Mouse (Mus musculus) stomach, embryonic 15.5 days (tissue): ENCODE data around the gene Ppp1r16b. TPM values are rescaled to one million over a fixed set of nuclear protein-coding genes. Genes with fewer than 3 reads are reported as not detected.

Source experiments
- ATAC-seq: fragments of 200-750 bp; cut with Nextera tagmentation; 2 replicates; pipeline ENCODE4 v1.8.0; 2017; ENCODE audit warnings: low read depth, moderate number of reproducible peaks, moderate TSS enrichment; ENCODE audit not compliant: insufficient read depth, low FRiP score
- H3K27ac ChIP-seq: fragments of 300-500 bp; sonication (generic); 2 replicates; pipeline ENCODE4 v1.5.1; 2015; ENCODE audit warnings: mild to moderate bottlenecking, inconsistent platforms
- H3K27me3 ChIP-seq: fragments of 300-500 bp; sonication (generic); replicated peaks from 2 replicates; pipeline ENCODE4 v1.6.1; 2015; ENCODE audit warnings: inconsistent platforms
- H3K36me3 ChIP-seq: fragments of 300-500 bp; sonication (generic); 2 replicates; pipeline ENCODE4 v1.6.1; 2015; ENCODE audit warnings: inconsistent platforms
- H3K4me1 ChIP-seq: fragments of 300-500 bp; sonication (generic); 2 replicates; pipeline ENCODE4 v1.6.1; 2015; ENCODE audit warnings: inconsistent platforms
- H3K4me2 ChIP-seq: fragments of 300-500 bp; sonication (generic); 2 replicates; pipeline ENCODE4 v1.6.1; 2015; ENCODE audit warnings: mild to moderate bottlenecking, inconsistent platforms
- H3K4me3 ChIP-seq: fragments of 300-500 bp; sonication (generic); replicated peaks from 2 replicates; pipeline ENCODE4 v1.5.1; 2015; ENCODE audit warnings: inconsistent platforms
- H3K9ac ChIP-seq: fragments of 300-500 bp; sonication (generic); 2 replicates; pipeline ENCODE4 v1.6.1; 2015; ENCODE audit warnings: inconsistent platforms
- H3K9me3 ChIP-seq: fragments of 300-500 bp; sonication (generic); 2 replicates; pipeline ENCODE4 v1.6.1; 2016; ENCODE audit warnings: inconsistent platforms
- WGBS: fragments of 180-500 bp; shearing (Covaris S2); methylation state at CpG from one replicate; pipeline ENCODE4 v1.1.7; 2015; 5-methylcytosine and 5-hydroxymethylcytosine counted together
- polyA plus RNA-seq: library from polyadenylated mRNA; unstranded; fragments of >200 nt; fragmentation: Nextera tagmentation; extraction: Ambion mirVana; gene quantifications from 2 replicates; pipeline ENCODE4 v1.2.1, GENCODE M21; 2015

Gene Ppp1r16b
- polyA plus RNA-seq, 1 experiment from 2014 or later: 4.2 TPM

GRCm38 (mm10) chr2:158643791-158644190 is 21.4 kb upstream of the Ppp1r16b start:
- Histone ChIP-seq H3K4me1 (no peaks in the 10 kb centered on the region), H3K27ac (no peak overlapping the region), H3K9ac (no peak overlapping the region), H3K36me3 (peaks cover 16% of the 10 kb centered on the region), H3K27me3 (no peaks in the 10 kb centered on the region), H3K9me3 (no peaks in the 10 kb centered on the region), H3K4me2 (no peak overlapping the region), H3K4me3 (no peak overlapping the region)
- ATAC-seq: no peak
- 64% methylated on average over 3 of the region's 3 CpGs for WGBS

GRCm38 (mm10) chr2:158651159-158651908 is 13.9 kb upstream of the Ppp1r16b start:
- H3K36me3 ChIP-seq: no peaks in the 10 kb centered on the region
- H3K4me3 ChIP-seq: no peak overlapping the region
- no peak overlapping the region for H3K27ac ChIP-seq
- no peaks in the 10 kb centered on the region for H3K27me3 ChIP-seq
- H3K4me1 ChIP-seq: no peaks in the 10 kb centered on the region
- no peak for ATAC-seq
- WGBS: 66% methylated on average over 7 of the region's 7 CpGs
- H3K4me2 ChIP-seq: no peak overlapping the region
- H3K9me3 ChIP-seq: no peaks in the 10 kb centered on the region
- no peak overlapping the region for H3K9ac ChIP-seq

GRCm38 (mm10) chr2:158652985-158653384 is 12.2 kb upstream of the Ppp1r16b start:
- H3K9ac ChIP-seq: no peak overlapping the region
- no peaks in the 10 kb centered on the region for H3K9me3 ChIP-seq
- no peaks in the 10 kb centered on the region for H3K36me3 ChIP-seq
- no peaks in the 10 kb centered on the region for H3K27me3 ChIP-seq
- ATAC-seq: no peak
- no peak overlapping the region for H3K4me2 ChIP-seq
- 0 out of 2 replicates have a peak, but pooled peaks cover under 1% of the 10 kb centered on the region for H3K4me1 ChIP-seq
- no peak overlapping the region for H3K27ac ChIP-seq
- H3K4me3 ChIP-seq: no peak overlapping the region
- 8% methylated on average over 4 of the region's 4 CpGs for WGBS

GRCm38 (mm10) chr2:158654717-158655116 is 10.5 kb upstream of the Ppp1r16b start:
- Histone ChIP-seq H3K4me3 (no peak overlapping the region), H3K27ac (no peak overlapping the region), H3K36me3 (no peaks in the 10 kb centered on the region), H3K4me1 (0 out of 2 replicates have a peak, but pooled peaks cover 7% of the 10 kb centered on the region), H3K27me3 (no peaks in the 10 kb centered on the region), H3K4me2 (no peak overlapping the region), H3K9ac (no peak overlapping the region), H3K9me3 (no peaks in the 10 kb centered on the region)
- ATAC-seq: no peak
- 74% methylated on average over 9 of the region's 9 CpGs for WGBS

DNA sequence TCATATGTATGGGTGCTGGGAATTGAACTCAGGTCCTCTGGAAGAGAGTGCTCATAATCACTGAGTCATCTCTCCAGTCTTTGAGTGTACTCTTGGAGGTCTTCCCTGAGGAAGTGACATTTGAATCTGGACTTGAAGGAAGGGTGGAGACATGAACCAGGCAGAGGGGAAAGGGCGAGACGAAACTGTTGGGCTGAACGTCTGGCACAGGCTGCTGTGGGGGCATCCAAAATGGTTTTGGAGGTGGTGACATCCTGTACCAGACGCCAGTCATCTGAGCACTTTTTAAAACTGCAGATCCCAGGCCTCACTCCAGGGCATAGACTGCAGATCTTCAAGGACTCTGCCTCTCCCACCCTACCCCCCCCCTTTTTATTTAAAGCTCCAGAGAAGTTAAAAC is 9.4 kb upstream of the Ppp1r16b start:
- Histone ChIP-seq H3K27ac (no peak overlapping the region), H3K4me3 (no peak overlapping the region), H3K27me3 (no peaks in the 10 kb centered on the region), H3K4me2 (no peak overlapping the region), H3K9ac (no peak overlapping the region), H3K36me3 (no peaks in the 10 kb centered on the region), H3K4me1 (0 out of 2 replicates have a peak, but pooled peaks cover 7% of the 10 kb centered on the region), H3K9me3 (no peaks in the 10 kb centered on the region)
- no peak for ATAC-seq
- 77% methylated on average over 4 of the region's 4 CpGs for WGBS

DNA sequence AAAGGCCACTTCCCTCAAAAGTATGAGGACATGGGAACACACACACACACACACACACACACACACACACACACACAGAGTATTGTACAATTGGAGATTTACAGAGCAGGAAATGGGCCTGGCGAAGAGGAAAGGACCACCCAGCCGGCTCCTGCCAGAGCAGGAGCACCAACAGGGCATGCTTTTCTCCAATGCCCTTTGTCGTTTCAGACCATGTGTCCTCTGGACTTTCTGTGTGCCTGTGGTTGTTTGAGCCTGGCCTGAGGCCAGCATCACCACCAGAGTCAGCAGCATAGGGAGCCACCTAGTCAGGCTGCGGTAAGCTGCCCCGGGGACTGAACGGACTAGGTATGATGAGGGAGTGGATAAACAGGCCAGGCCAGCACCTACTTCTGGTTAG is 6.4 kb upstream of the Ppp1r16b start:
- H3K27me3 ChIP-seq: no peaks in the 10 kb centered on the region
- no peaks in the 10 kb centered on the region for H3K9me3 ChIP-seq
- 29% methylated on average over 6 of the region's 6 CpGs for WGBS
- peak overlapping the region; percentile 59; the same call in 1 of the 2 replicates for H3K27ac ChIP-seq
- H3K4me2 ChIP-seq: no peak overlapping the region
- H3K4me1 ChIP-seq: 0 out of 2 replicates have a peak, but pooled peaks cover 7% of the 10 kb centered on the region
- no peaks in the 10 kb centered on the region for H3K36me3 ChIP-seq
- H3K4me3 ChIP-seq: no peak overlapping the region
- H3K9ac ChIP-seq: no peak overlapping the region
- peak; percentile 68; the same call in 1 of the 2 replicates for ATAC-seq

- Histone ChIP-seq H3K4me2 (no peak overlapping the region), H3K4me3 (no peak overlapping the region), H3K36me3 (no peaks in the 10 kb centered on the region), H3K27me3 (no peaks in the 10 kb centered on the region), H3K4me1 (0 out of 2 replicates have a peak, but pooled peaks cover 7% of the 10 kb centered on the region), H3K9me3 (no peaks in the 10 kb centered on the region), H3K27ac (no peak overlapping the region), H3K9ac (no peak overlapping the region)
- WGBS: 57% methylated on average over 3 of the region's 3 CpGs
- no peak for ATAC-seq
These were observed 5.9 kb upstream of the Ppp1r16b start for GRCm38 (mm10) chr2:158659346-158659745.

DNA sequence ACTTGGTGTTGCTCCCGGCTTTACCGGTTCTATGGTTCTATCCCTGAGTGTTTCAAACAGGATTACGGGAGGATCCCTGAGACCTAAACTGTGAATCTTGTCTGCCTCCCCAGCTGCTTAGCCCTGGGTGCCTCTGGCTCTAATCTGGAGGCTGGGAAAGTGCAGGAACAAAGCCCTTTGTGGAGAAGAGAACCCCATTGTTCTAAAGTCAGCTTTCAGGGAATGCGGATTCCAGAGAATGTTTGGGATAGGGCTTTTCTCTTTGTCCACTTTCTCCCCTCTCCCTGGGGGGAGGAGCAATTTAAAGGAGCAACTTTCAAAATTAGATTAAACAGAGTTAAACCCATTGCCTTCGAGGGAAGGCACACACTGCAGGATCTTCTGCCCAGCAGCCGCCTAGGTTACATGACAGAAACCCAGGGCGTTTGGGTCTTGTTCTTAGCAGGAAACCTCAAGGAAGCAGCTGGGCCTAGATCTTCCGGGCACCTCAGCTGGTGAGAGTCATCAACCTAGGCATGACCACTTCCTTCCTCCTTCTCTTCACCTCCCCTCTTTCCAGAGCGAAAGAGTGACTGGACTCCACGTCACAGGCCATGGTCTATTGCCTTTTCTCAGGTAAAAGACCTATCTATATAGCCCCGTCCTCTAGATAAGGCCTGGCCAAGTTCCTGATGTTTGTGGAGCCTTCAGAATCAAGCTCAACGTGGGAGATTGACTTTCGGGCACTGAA is 1.0 kb downstream of the Ppp1r16b start:
- WGBS: 45% methylated on average over 13 of the region's 13 CpGs

GRCm38 (mm10) chr2:158667022-158667670 is 1.9 kb downstream of the Ppp1r16b start:
- WGBS: under 1% methylated on average over 47 of the region's 47 CpGs
- no peaks in the 10 kb centered on the region for H3K9me3 ChIP-seq
- H3K4me3 ChIP-seq: peak overlapping the region; percentile 44
- H3K36me3 ChIP-seq: no peaks in the 10 kb centered on the region
- peak; percentile 33; the same call in 1 of the 2 replicates for ATAC-seq
- H3K9ac ChIP-seq: peak overlapping the region; percentile 10; the same call in 1 of the 2 replicates
- H3K27me3 ChIP-seq: peaks cover 46% of the 10 kb centered on the region
- peak overlapping the region; percentile 82 for H3K4me2 ChIP-seq
- H3K27ac ChIP-seq: no peak overlapping the region
- H3K4me1 ChIP-seq: peaks cover 21% of the 10 kb centered on the region

More for the DNA sequence above, 1.0 kb downstream of the Ppp1r16b start:
- H3K9ac ChIP-seq: no peak overlapping the region
- no peak overlapping the region for H3K4me2 ChIP-seq
- H3K4me3 ChIP-seq: no peak overlapping the region
- no peaks in the 10 kb centered on the region for H3K36me3 ChIP-seq
- no peak overlapping the region for H3K27ac ChIP-seq
- no peak for ATAC-seq
- H3K4me1 ChIP-seq: peaks cover 21% of the 10 kb centered on the region
- peaks cover 46% of the 10 kb centered on the region for H3K27me3 ChIP-seq
- H3K9me3 ChIP-seq: no peaks in the 10 kb centered on the region

DNA sequence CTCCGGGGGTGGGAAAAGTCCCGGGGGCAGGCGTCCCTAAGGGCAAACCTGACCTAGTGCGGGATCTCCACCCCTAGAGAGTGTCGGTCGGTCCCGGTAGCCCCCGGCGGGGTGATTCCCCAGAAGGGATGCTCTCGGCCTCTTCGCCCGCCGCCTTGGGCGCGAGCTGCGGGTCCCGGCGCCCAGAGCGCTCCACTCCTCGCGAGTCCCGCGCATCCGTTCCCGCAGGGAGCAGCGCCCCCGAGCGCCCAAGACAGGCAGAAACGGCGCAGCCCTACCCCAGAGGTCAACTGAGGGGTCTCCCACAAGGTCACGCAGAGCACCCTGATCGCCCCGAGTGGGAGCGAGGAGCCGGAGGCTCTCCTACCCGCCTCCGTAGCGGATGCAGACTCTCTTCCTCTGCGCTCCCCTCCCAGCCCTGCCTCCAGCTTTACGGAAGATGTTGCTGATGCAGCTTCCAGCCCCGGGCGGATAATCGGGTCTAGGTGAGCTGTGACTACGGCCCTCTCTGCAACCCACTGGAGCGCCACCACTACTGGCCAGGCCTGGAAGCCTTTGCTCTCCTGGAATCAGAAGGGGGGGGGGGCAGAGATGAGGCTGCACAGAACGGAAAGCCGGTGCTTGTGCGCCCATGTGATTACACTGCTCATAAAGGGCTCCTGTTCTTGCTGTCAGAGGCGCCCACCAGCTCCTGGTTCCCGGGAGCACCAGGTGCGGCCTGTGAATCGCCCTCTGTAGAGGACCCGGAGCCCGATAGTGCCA is 2.7 kb downstream of the Ppp1r16b start:
- ATAC-seq: 0 out of 2 replicates have a peak, but pooled peaks have one; percentile 30
- H3K9me3 ChIP-seq: no peaks in the 10 kb centered on the region
- peaks cover 21% of the 10 kb centered on the region for H3K4me1 ChIP-seq
- H3K4me3 ChIP-seq: peak overlapping the region; percentile 44
- no peak overlapping the region for H3K27ac ChIP-seq
- H3K36me3 ChIP-seq: no peaks in the 10 kb centered on the region
- peak overlapping the region; percentile 10; the same call in 1 of the 2 replicates for H3K9ac ChIP-seq
- H3K4me2 ChIP-seq: peak overlapping the region; percentile 82
- peaks cover 46% of the 10 kb centered on the region for H3K27me3 ChIP-seq
- under 1% methylated on average over 53 of the region's 54 CpGs for WGBS

DNA sequence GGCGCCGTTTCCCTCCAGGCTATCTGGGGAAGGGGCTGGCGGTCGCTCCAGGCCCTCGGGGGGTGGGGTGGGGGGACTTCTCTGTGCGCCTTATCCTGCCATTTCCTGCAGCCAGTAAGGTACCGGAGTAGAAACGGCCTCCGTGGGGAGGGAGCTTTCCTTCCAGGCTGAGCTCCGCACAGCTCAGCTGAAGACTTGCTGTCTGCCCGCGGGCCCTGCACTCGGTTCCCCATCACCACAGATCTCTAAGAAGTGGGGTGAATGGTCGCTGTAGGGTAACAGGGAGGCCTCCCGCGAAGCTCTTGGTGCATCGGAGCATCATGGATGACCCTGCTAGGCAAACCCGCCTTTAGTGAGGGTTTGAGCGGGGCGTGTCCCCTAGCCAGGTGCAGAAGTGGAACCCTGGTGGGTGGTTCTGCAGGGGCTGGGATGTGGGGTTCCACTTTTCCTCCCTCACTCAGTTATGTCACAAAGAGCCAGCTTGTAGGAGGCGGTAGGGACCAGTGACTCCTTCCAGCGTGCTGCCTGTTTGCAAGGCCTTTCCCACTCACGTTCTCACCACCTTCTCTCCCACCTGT is 3.3 kb downstream of the Ppp1r16b start:
- H3K9ac ChIP-seq: no peak overlapping the region
- H3K9me3 ChIP-seq: no peaks in the 10 kb centered on the region
- H3K4me3 ChIP-seq: peak overlapping the region; percentile 44
- H3K4me2 ChIP-seq: peak overlapping the region; percentile 82
- peaks cover 46% of the 10 kb centered on the region for H3K27me3 ChIP-seq
- 13% methylated on average over 23 of the region's 23 CpGs for WGBS
- peaks cover 21% of the 10 kb centered on the region for H3K4me1 ChIP-seq
- H3K27ac ChIP-seq: no peak overlapping the region
- no peaks in the 10 kb centered on the region for H3K36me3 ChIP-seq
- ATAC-seq: no peak
